Mouse (Mus musculus) heart, embryonic 11.5 days (tissue): ENCODE data around the gene Clic4. TPM values are rescaled to one million over a fixed set of nuclear protein-coding genes. Genes with fewer than 3 reads are reported as not detected.

Experiments used
- ATAC-seq: fragments of 200-750 bp; cut with Nextera tagmentation; replicated peaks from 2 replicates; pipeline ENCODE4 v1.8.0; 2017; ENCODE audit warnings: moderate library complexity; ENCODE audit not compliant: insufficient number of reproducible peaks, low FRiP score, low TSS enrichment
- H3K27ac ChIP-seq: fragments of 300-500 bp; sonication (generic); 2 replicates; pipeline ENCODE4 v1.5.1; 2014; ENCODE audit warnings: mild to moderate bottlenecking, low read depth, low read length
- H3K27me3 ChIP-seq: fragments of 300-500 bp; sonication (generic); 2 replicates; pipeline ENCODE4 v1.6.1; 2014; ENCODE audit warnings: mild to moderate bottlenecking, low read length, mixed read lengths; ENCODE audit not compliant: control insufficient read depth, insufficient read depth
- H3K36me3 ChIP-seq: fragments of 300-500 bp; sonication (generic); 2 replicates; pipeline ENCODE4 v1.6.1; 2014; ENCODE audit warnings: mild to moderate bottlenecking, low read length, moderate library complexity, mixed read lengths; ENCODE audit not compliant: control insufficient read depth, insufficient read depth
- H3K4me1 ChIP-seq: fragments of 300-500 bp; sonication (generic); 2 replicates; pipeline ENCODE4 v1.6.1; 2014; ENCODE audit warnings: low read length; ENCODE audit not compliant: control insufficient read depth, insufficient read depth
- H3K4me2 ChIP-seq: fragments of 300-500 bp; sonication (generic); 2 replicates; pipeline ENCODE4 v1.6.1; 2014; ENCODE audit warnings: mild to moderate bottlenecking, moderate library complexity
- H3K4me3 ChIP-seq: fragments of 300-500 bp; sonication (generic); 2 replicates; pipeline ENCODE4 v1.5.1; 2014; ENCODE audit warnings: low read depth, low read length
- H3K9ac ChIP-seq: fragments of 300-500 bp; sonication (generic); 2 replicates; pipeline ENCODE4 v1.6.1; 2014; ENCODE audit warnings: mild to moderate bottlenecking, low read depth, low read length, moderate library complexity
- H3K9me3 ChIP-seq: fragments of 300-500 bp; sonication (generic); replicated peaks from 2 replicates; pipeline ENCODE4 v1.6.1; 2016; ENCODE audit warnings: low read length; ENCODE audit not compliant: control insufficient read depth
- WGBS: fragments of 180-500 bp; shearing (Covaris S2); extraction: QIAGEN DNeasy Blood & Tissue Kit; methylation state at CpG from one replicate; pipeline ENCODE4 v1.1.7; 2014; ENCODE audit not compliant: insufficient replicate concordance; 5-methylcytosine and 5-hydroxymethylcytosine counted together
- polyA plus RNA-seq: library from polyadenylated mRNA; unstranded; fragments of >200 nt; fragmentation: Nextera tagmentation; extraction: Ambion mirVana; gene quantifications from 2 replicates; pipeline ENCODE4 v1.2.1, GENCODE M21; 2014

The Clic4 gene
- polyA plus RNA-seq, 1 experiment from 2014 or later, result 156 TPM

GRCm38 (mm10) chr4:135276681-135277379 is 4.2 kb upstream of the Clic4 start:
- no peak for ATAC-seq
- Histone ChIP-seq H3K4me3 (no peak overlapping the region), H3K9ac (no peak overlapping the region), H3K9me3 (no peaks in the 10 kb centered on the region), H3K27me3 (no peaks in the 10 kb centered on the region), H3K4me1 (peaks cover 19% of the 10 kb centered on the region), H3K27ac (no peak overlapping the region), H3K4me2 (no peak overlapping the region), H3K36me3 (no peaks in the 10 kb centered on the region)
- 48% methylated on average over 4 of the region's 4 CpGs for WGBS

DNA sequence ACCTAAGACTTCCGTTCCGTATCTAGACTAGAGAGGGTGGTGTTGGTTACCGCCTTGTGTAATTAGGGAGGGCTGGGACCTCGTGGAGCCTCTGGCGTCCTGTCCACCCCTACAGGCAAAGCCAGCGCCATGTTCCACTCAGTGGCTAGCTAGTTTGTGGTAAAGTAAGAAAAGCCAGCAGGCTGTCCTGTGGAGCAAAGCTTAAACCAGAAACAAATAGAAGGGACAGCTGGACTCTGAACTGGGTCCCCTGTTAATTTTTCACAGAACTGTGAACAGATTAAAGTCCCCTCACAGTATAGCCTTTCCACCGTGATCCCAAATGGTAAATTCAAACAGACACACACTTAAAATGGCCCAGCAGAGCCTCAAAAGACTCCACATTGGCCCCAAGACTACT is 2.1 kb upstream of the Clic4 start:
- no peak overlapping the region for H3K9ac ChIP-seq
- no peaks in the 10 kb centered on the region for H3K27me3 ChIP-seq
- no peak overlapping the region for H3K27ac ChIP-seq
- no peak overlapping the region for H3K4me3 ChIP-seq
- H3K4me2 ChIP-seq, result no peak overlapping the region
- H3K9me3 ChIP-seq, result no peaks in the 10 kb centered on the region
- 87% methylated on average over 7 of the region's 7 CpGs for WGBS
- H3K4me1 ChIP-seq, result peaks cover 26% of the 10 kb centered on the region
- H3K36me3 ChIP-seq, result no peaks in the 10 kb centered on the region
- no peak for ATAC-seq

GRCm38 (mm10) chr4:135273307-135273682 is 681 bp upstream of the Clic4 start:
- WGBS, result 3% methylated on average over 17 of the region's 17 CpGs
- no peak for ATAC-seq
- Histone ChIP-seq H3K4me1 (peaks cover 36% of the 10 kb centered on the region), H3K36me3 (no peaks in the 10 kb centered on the region), H3K4me2 (peak overlapping the region; percentile 91), H3K27ac (peak overlapping the region; percentile 98), H3K9me3 (no peaks in the 10 kb centered on the region), H3K27me3 (no peaks in the 10 kb centered on the region), H3K9ac (peak overlapping the region; percentile 72), H3K4me3 (peak overlapping the region; percentile 95)

DNA sequence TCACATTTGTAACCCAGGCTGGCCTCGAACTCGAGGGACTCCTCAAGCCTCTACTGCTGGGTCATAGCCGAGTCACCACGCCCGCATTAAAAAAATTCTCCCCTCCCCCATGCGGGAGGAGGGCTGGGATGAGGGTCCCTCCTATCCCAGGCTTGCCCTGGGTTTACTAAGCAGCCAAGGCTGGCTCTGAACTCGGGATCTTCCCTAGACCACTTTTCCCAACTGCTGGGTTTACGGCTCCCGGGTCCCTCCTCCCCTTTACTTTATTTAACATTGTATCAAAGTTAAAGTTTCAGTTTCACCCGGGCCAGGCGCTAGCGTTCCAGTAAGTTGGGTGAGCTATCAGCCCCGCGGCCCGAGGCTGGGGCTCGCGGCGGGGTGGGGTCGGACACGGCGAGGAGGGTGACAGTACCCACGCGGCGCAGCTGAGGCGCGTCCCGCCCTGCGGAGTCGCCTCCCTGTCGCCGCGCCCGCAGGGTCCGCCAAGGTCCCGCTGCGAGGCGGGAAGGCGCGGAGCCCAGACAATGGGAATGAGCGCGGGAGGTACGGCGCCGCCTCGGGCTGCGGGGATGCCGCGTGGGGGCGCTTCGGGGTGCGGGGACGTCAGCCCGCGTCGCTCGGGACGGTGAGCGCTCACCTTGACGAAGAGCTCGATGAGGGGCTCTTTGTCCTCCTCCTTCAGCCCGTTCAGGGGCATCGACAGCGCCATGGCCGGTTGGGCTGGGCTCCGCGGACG is 565 bp downstream of the Clic4 start:
- WGBS, result under 1% methylated on average over 62 of the region's 67 CpGs
- peaks cover 40% of the 10 kb centered on the region for H3K4me1 ChIP-seq
- peak overlapping the region; percentile 91 for H3K4me2 ChIP-seq

GRCm38 (mm10) chr4:135271419-135271828 is 1.2 kb downstream of the Clic4 start:
- ATAC-seq, result no peak
- H3K9me3 ChIP-seq, result no peaks in the 10 kb centered on the region
- H3K36me3 ChIP-seq, result no peaks in the 10 kb centered on the region
- WGBS, result under 1% methylated on average over 20 of the region's 20 CpGs
- peak overlapping the region; percentile 91 for H3K4me2 ChIP-seq
- peak overlapping the region; percentile 95 for H3K4me3 ChIP-seq
- H3K27me3 ChIP-seq, result no peaks in the 10 kb centered on the region
- H3K27ac ChIP-seq, result peak overlapping the region; percentile 98
- H3K4me1 ChIP-seq, result peaks cover 41% of the 10 kb centered on the region
- H3K9ac ChIP-seq, result peak overlapping the region; percentile 99

More for the DNA sequence above, 565 bp downstream of the Clic4 start:
- Histone ChIP-seq H3K9ac (peak overlapping the region; percentile 99), H3K27ac (peak overlapping the region; percentile 98), H3K27me3 (no peaks in the 10 kb centered on the region), H3K36me3 (no peaks in the 10 kb centered on the region), H3K4me3 (peak overlapping the region; percentile 95), H3K9me3 (no peaks in the 10 kb centered on the region)
- ATAC-seq, result peak; percentile 32

DNA sequence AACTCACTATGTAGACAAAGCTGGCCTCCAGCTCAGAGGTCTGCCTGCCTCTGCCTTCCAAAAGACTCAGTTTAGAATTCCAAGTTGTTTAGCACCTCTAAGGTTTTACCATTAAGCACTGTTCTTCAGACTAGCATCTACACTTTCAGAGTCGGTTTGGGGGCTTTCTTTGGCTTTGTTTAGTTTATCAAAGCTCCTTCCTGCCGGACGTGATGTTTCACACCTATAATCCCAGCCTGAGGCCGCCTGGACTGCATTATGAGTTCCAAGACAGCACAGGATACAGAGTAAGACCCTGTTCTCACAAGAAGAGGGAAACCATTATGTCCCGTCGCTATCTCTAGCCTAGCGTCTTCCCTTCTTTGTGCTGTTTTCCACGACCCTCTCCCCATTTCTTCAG is 2.1 kb downstream of the Clic4 start:
- no peak for ATAC-seq
- Histone ChIP-seq H3K27me3 (no peaks in the 10 kb centered on the region), H3K4me2 (peak overlapping the region; percentile 91), H3K4me3 (peak overlapping the region; percentile 95), H3K36me3 (no peaks in the 10 kb centered on the region), H3K9ac (peak overlapping the region; percentile 99), H3K4me1 (peaks cover 46% of the 10 kb centered on the region), H3K9me3 (no peaks in the 10 kb centered on the region), H3K27ac (peak overlapping the region; percentile 98)
- WGBS, result 32% methylated on average over 8 of the region's 8 CpGs

- peaks cover 46% of the 10 kb centered on the region for H3K4me1 ChIP-seq
- no peak for ATAC-seq
- H3K27ac ChIP-seq, result peak overlapping the region; percentile 98
- H3K4me2 ChIP-seq, result peak overlapping the region; percentile 91
- no peaks in the 10 kb centered on the region for H3K27me3 ChIP-seq
- peak overlapping the region; percentile 99 for H3K9ac ChIP-seq
- H3K9me3 ChIP-seq, result no peaks in the 10 kb centered on the region
- WGBS, result 49% methylated on average over 7 of the region's 7 CpGs
- H3K4me3 ChIP-seq, result peak overlapping the region; percentile 95
- H3K36me3 ChIP-seq, result no peaks in the 10 kb centered on the region
Observed at GRCm38 (mm10) chr4:135269656-135270341, 2.8 kb downstream of the Clic4 start.

DNA sequence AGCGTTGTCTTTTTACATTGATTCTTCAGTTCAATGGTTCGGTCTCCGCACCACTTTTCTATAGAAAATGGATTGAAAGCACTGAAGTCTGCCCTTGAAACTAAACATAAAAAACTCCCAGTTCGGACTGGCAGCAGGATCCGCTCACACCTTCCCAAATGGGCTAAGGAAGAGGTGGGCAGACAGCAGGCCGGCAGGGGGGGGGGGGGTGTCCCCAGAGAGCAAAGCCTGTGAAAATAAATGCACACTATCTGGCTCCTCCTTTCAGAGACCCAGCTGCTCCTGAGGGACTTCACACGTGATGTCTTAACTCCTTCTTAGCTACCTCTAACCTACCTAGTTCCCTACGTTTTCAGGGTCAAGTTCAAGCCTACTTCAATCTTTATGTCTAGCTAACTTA is 5.1 kb downstream of the Clic4 start:
- peak overlapping the region; percentile 40; the same call in 1 of the 2 replicates for H3K9ac ChIP-seq
- peak overlapping the region; percentile 38 for H3K27ac ChIP-seq
- no peaks in the 10 kb centered on the region; the same call in 1 of the 2 replicates for H3K36me3 ChIP-seq
- H3K4me3 ChIP-seq, result peak overlapping the region; percentile 1; the same call in 1 of the 2 replicates
- H3K4me1 ChIP-seq, result peaks cover 43% of the 10 kb centered on the region
- peak overlapping the region; percentile 91 for H3K4me2 ChIP-seq
- 42% methylated on average over 8 of the region's 8 CpGs for WGBS
- no peak for ATAC-seq
- no peaks in the 10 kb centered on the region for H3K9me3 ChIP-seq
- no peaks in the 10 kb centered on the region for H3K27me3 ChIP-seq
